Mouse (Mus musculus) thymus, adult 2 months (tissue): ENCODE data around the gene Kat2b.

ENCODE experiments used
- CTCF ChIP-seq: fragments of 200-500 bp; IDR thresholded peaks from 2 replicates; pipeline ENCODE4 v1.5.1; 2012; ENCODE audit warnings: mild to moderate bottlenecking, control low read depth, low read length, moderate library complexity, borderline replicate concordance; ENCODE audit not compliant: control insufficient read depth, poor library complexity, insufficient read depth; ENCODE audit errors: extremely low read depth
- POLR2A ChIP-seq: fragments of 200-500 bp; IDR thresholded peaks from 2 replicates; pipeline ENCODE4 v1.6.1; 2012; ENCODE audit warnings: mild to moderate bottlenecking, low read length, control low read depth, moderate library complexity; ENCODE audit not compliant: control insufficient read depth, poor library complexity, insufficient read depth; ENCODE audit errors: extremely low read depth

GRCm38 (mm10) chr17:53554813-53555212 is 11.8 kb upstream of the Kat2b start:
- TF ChIP-seq CTCF (no peak), POLR2A (no peak)
